Mouse (Mus musculus) hindbrain, embryonic 13.5 days (tissue): ENCODE data around the gene Fam53b. TPM values are rescaled to one million over a fixed set of nuclear protein-coding genes. Genes with fewer than 3 reads are reported as not detected.

Experiments
- ATAC-seq: fragments of 200-750 bp; cut with Nextera tagmentation; 2 replicates; pipeline ENCODE4 v1.8.0; 2017; ENCODE audit warnings: moderate TSS enrichment; ENCODE audit not compliant: low FRiP score
- H3K27ac ChIP-seq: fragments of 300-500 bp; sonication (generic); 2 replicates; pipeline ENCODE4 v1.5.1; 2015; ENCODE audit warnings: inconsistent platforms, mild to moderate bottlenecking, moderate library complexity
- H3K27me3 ChIP-seq: fragments of 300-500 bp; sonication (generic); 2 replicates; pipeline ENCODE4 v1.6.1; 2015; ENCODE audit warnings: mild to moderate bottlenecking, inconsistent platforms
- H3K36me3 ChIP-seq: fragments of 300-500 bp; sonication (generic); 2 replicates; pipeline ENCODE4 v1.6.1; 2015; ENCODE audit warnings: mild to moderate bottlenecking, inconsistent platforms
- H3K4me1 ChIP-seq: fragments of 300-500 bp; sonication (generic); replicated peaks from 2 replicates; pipeline ENCODE4 v1.6.1; 2015; ENCODE audit warnings: inconsistent platforms
- H3K4me2 ChIP-seq: fragments of 300-500 bp; sonication (generic); 2 replicates; pipeline ENCODE4 v1.6.1; 2015; ENCODE audit warnings: inconsistent platforms, mild to moderate bottlenecking, moderate library complexity
- H3K4me3 ChIP-seq: fragments of 300-500 bp; sonication (generic); 2 replicates; pipeline ENCODE4 v1.5.1; 2015; ENCODE audit warnings: mild to moderate bottlenecking, inconsistent platforms
- H3K9ac ChIP-seq: fragments of 300-500 bp; sonication (generic); 2 replicates; pipeline ENCODE4 v1.6.1; 2015; ENCODE audit warnings: mild to moderate bottlenecking, inconsistent platforms
- H3K9me3 ChIP-seq: fragments of 300-500 bp; sonication (generic); 2 replicates; pipeline ENCODE4 v1.6.1; 2016; ENCODE audit warnings: inconsistent platforms
- WGBS: fragments of 180-500 bp; shearing (Covaris S2); methylation state at CpG from one replicate; pipeline ENCODE4 v1.1.7; 2015; 5-methylcytosine and 5-hydroxymethylcytosine counted together
- polyA plus RNA-seq: library from polyadenylated mRNA; unstranded; fragments of >200 nt; fragmentation: Nextera tagmentation; extraction: Ambion mirVana; gene quantifications from 2 replicates; pipeline ENCODE4 v1.2.1, GENCODE M21; 2015

The Fam53b gene
- polyA plus RNA-seq, 1 experiment from 2014 or later, result 19.3 TPM

DNA sequence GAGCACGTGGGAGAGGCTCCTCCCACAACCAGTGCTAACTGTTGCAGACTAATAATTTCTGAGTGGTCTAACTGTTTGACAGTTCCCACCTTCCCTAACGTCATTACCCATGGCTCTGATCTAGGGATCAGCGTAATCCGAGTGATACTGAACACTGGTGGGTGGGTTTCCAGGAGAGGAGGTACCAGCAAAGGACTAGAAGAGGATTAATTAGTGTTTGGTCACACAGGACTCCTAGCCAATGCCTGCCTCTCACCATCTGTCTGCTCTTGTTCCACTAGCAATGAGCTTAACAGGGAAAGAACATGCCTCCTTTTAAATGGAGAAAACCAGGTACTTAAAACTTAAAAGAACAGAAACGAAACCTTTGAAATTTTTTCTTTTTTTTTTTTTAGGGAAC lies 54.8 kb downstream of the Fam53b start:
- Histone ChIP-seq H3K4me3 (no peak overlapping the region), H3K9ac (no peak overlapping the region), H3K27me3 (no peaks in the 10 kb centered on the region), H3K27ac (no peak overlapping the region), H3K9me3 (no peaks in the 10 kb centered on the region), H3K4me2 (no peak overlapping the region), H3K4me1 (peaks cover 29% of the 10 kb centered on the region), H3K36me3 (peaks cover 37% of the 10 kb centered on the region)
- ATAC-seq, result no peak
- WGBS, result 78% methylated on average over 5 of the region's 5 CpGs

DNA sequence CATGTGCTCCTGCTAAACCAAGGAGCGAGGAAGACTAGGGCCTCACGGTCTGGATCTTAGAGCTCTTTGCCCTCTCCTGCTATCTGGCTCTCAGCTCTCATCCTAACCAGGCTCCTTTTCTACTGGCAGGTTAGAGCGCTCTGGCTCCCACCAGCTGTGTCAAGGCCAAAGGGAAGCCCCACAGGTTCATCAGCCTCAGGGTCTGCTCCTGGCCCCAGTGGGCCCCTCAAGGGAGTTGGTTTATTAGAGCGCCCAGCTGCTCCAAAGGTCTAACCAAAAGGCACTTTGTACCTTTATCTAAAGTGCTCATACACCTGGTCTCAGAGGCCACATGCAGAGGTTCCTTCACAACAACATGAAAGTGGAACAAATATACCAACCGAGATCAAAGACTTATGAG lies 57.4 kb downstream of the Fam53b start:
- ATAC-seq, result no peak
- no peak overlapping the region for H3K27ac ChIP-seq
- H3K4me3 ChIP-seq, result no peak overlapping the region
- no peak overlapping the region for H3K4me2 ChIP-seq
- H3K9me3 ChIP-seq, result no peaks in the 10 kb centered on the region
- no peaks in the 10 kb centered on the region for H3K27me3 ChIP-seq
- WGBS, result 94% methylated on average over 5 of the region's 5 CpGs
- peaks cover 48% of the 10 kb centered on the region for H3K4me1 ChIP-seq
- H3K9ac ChIP-seq, result no peak overlapping the region
- H3K36me3 ChIP-seq, result peaks cover 34% of the 10 kb centered on the region

DNA sequence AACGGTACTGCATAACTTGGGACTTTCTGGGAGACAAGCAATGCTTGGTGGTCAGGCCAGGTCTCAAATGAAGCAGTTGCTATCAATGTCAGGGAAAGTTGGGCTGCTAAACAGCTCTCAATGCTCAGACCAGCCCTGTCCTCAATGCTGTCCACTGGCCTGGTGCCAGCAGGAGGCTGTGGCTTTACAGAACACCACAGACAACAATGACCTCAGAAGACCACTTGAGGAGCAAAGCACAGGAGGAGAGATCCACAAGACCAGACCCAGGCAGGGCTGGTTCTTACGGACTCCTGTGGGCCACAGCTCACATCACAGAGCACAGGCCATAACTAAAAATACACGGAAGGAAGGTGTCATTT lies 59.3 kb downstream of the Fam53b start:
- Histone ChIP-seq H3K4me1 (peaks cover 44% of the 10 kb centered on the region), H3K9me3 (no peaks in the 10 kb centered on the region), H3K4me3 (no peak overlapping the region), H3K27me3 (no peaks in the 10 kb centered on the region), H3K27ac (peak overlapping the region; percentile 73), H3K9ac (no peak overlapping the region), H3K4me2 (no peak overlapping the region), H3K36me3 (peaks cover 26% of the 10 kb centered on the region)
- whole genome bisulfite sequencing, result 74% methylated on average over 3 of the region's 3 CpGs
- ATAC-seq, result no peak

DNA sequence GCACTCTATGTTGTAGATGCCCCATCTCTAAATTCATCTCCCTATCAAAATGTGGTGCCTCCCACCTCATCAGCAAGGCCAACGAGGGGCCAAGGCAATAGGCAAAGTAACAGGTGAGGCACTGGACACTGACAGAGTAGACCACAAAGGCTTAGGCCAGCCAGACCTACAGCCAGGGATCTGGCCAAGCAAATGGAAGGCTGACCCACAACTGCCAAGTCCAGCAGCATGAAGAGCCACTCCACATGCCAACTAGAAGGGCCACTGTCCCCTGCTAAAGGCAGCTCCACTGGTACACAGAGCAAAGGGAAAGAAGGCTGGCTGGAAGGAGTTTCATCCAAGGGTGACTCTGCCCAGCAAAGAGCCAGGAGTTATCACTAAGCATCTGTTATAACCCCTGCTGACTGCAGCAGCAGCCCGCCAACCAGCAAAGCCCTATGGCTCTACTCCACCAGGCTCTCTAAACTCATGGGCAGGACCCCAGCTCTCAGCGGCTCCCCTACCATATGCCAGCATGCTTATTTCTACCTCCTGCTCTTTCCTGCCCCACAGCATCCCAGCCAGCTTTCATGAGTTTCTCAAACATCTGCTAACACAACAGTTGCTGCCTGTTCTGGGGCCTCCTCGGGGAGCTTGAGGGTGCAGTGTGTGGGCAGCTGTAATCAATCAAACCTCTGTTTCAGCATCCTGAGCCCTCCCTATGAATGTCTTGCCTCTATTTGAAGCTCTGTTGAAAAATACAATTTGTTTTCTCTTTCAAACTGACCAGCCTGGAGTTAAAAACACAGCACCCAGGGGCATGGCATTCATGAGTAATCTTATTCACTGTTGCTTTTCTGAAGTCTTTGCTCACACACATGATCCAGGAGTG lies 59.9 kb downstream of the Fam53b start:
- H3K9ac ChIP-seq, result no peak overlapping the region
- H3K4me1 ChIP-seq, result peaks cover 43% of the 10 kb centered on the region
- H3K4me3 ChIP-seq, result no peak overlapping the region
- H3K27ac ChIP-seq, result peak overlapping the region; percentile 73
- H3K4me2 ChIP-seq, result no peak overlapping the region
- peak; percentile 61; the same call in 1 of the 2 replicates for ATAC-seq
- no peaks in the 10 kb centered on the region for H3K27me3 ChIP-seq
- H3K9me3 ChIP-seq, result no peaks in the 10 kb centered on the region
- H3K36me3 ChIP-seq, result peaks cover 19% of the 10 kb centered on the region
- 49% methylated on average over 4 of the region's 4 CpGs for WGBS

DNA sequence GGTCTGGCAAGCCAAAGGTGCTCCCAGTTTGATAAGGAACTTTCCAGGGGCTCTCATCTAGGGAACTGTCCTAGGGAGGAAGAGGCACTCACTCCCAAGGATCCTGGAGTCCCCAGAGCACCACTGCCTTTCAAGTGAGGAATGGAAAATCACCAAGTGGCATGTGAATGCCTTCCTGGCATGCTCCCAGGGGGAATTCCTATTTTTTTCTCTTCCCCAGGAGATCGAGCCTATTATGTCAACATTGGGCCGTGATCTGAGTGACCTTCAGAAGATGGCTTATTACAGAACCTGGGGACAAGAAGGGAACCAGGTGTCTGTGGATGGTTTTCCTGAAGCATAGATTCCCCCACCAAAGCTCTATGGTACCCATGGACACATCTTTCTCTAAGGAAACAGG lies 62.0 kb downstream of the Fam53b start:
- Histone ChIP-seq H3K4me1 (peaks cover 49% of the 10 kb centered on the region), H3K27me3 (no peaks in the 10 kb centered on the region), H3K4me2 (no peak overlapping the region), H3K27ac (no peak overlapping the region), H3K9ac (no peak overlapping the region), H3K4me3 (no peak overlapping the region), H3K36me3 (peaks cover 2% of the 10 kb centered on the region), H3K9me3 (no peaks in the 10 kb centered on the region)
- no peak for ATAC-seq
- WGBS, result 72% methylated on average over 2 of the region's 2 CpGs

DNA sequence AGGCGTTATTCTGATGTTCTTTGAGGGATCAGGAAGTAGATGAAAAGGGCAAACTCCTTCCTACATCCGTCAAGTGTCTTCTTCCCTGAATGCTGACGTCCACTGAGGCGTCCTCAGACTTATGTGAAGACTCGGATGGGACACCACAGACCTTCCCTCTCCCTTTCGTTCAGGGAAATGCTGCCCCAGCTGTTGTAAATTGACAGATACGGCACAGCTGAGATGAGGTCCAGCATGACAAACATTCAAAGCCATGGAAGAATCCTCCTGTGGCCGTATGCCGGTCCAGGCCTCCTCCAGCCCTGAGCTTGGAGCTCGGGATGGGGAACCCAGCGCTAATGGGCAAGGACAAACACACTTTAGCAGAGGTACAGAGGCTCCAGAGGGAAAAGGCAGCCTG lies 64.2 kb downstream of the Fam53b start:
- Histone ChIP-seq H3K27me3 (no peaks in the 10 kb centered on the region), H3K4me1 (peaks cover 33% of the 10 kb centered on the region), H3K4me3 (no peak overlapping the region), H3K36me3 (no peaks in the 10 kb centered on the region; the same call in 1 of the 2 replicates), H3K27ac (no peak overlapping the region), H3K9ac (no peak overlapping the region), H3K4me2 (no peak overlapping the region), H3K9me3 (no peaks in the 10 kb centered on the region)
- no peak for ATAC-seq
- 94% methylated on average over 11 of the region's 11 CpGs for WGBS

DNA sequence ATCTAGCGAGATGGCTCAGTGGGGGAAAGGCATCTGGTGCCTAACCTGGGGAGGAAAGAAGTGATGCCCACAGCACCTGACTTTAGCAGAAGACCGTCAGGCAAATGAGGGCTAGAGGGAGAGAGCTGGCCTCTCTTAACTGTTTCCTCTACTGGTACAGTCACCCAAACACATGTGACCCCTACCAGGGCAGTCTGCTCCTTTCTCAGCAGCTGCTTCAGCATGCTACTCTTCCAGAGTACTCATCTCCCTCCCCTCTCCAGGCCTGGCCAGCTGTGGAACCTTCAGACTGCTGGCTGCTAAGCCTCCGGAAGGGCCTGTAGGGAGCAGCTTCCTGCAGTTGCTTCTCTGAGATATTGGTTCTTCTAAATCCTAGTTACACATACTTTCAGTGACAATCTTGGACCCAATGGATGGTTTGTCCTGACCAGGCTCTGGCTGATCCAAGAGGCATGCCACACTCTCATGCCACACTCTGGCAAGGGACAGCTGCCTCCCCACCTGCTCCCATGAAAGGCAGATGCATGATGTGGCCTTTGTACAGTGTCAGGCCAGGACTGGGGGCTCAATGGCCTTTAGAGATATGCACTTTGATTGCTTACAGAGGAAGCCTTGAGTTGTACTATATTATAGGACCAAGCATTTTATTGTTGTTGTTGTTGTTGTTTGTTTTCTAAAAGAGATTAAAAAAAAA lies 65.5 kb downstream of the Fam53b start:
- Histone ChIP-seq H3K9me3 (no peaks in the 10 kb centered on the region), H3K9ac (no peak overlapping the region), H3K27ac (no peak overlapping the region), H3K4me3 (no peak overlapping the region), H3K4me1 (peaks cover 20% of the 10 kb centered on the region), H3K4me2 (no peak overlapping the region), H3K27me3 (no peaks in the 10 kb centered on the region), H3K36me3 (no peaks in the 10 kb centered on the region; the same call in 1 of the 2 replicates)
- no peak for ATAC-seq
- 94% methylated on average over 3 of the region's 3 CpGs for WGBS

DNA sequence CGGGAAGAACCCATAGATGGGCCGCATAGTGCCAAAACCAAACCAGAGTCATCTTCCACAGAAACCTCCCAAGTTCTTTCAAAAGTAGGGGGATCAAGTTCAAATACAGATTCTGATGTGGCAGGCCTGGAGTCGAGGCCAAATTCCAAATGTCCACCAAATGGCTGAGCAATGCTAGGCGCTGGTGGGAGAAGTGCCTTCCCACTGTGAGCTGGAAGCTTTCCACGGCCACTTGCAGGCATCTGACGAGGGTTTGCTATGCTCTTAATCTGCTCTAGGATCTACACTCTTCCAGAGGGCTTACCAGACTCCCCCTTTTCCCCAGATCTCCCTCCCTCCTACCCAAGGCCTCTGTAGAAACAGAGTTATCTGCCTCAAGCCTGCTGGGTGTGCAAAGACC lies 66.6 kb downstream of the Fam53b start:
- peaks cover 14% of the 10 kb centered on the region; the same call in 1 of the 2 replicates for H3K4me1 ChIP-seq
- no peak for ATAC-seq
- H3K27me3 ChIP-seq, result no peaks in the 10 kb centered on the region
- H3K4me3 ChIP-seq, result no peak overlapping the region
- 87% methylated on average over 6 of the region's 6 CpGs for WGBS
- no peak overlapping the region for H3K27ac ChIP-seq
- no peaks in the 10 kb centered on the region for H3K9me3 ChIP-seq
- H3K9ac ChIP-seq, result no peak overlapping the region
- H3K4me2 ChIP-seq, result no peak overlapping the region
- no peaks in the 10 kb centered on the region; the same call in 1 of the 2 replicates for H3K36me3 ChIP-seq

DNA sequence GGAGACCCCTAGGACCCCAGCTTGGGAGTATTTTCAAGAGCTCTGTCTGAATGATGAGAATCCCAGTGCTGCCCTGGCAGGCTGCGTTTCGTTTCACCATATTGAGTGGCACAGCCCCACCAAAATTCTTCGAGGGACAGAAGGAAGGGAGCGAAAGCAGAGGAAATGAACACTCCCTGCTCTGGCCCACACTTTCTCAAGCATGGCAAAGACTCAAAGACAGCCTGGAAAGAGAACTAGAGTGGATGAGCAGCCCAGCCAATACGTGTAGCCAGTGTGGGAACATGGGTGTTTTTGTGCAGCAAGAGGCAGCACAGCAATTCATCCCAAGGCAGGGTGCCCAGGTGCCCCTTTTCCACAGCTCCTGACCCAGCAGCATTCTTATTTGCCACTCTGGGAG lies 70.8 kb downstream of the Fam53b start:
- Histone ChIP-seq H3K27me3 (no peaks in the 10 kb centered on the region), H3K9me3 (no peaks in the 10 kb centered on the region), H3K9ac (no peak overlapping the region), H3K4me1 (peaks cover 6% of the 10 kb centered on the region; the same call in 1 of the 2 replicates), H3K4me2 (no peak overlapping the region), H3K36me3 (no peaks in the 10 kb centered on the region; the same call in 1 of the 2 replicates), H3K4me3 (no peak overlapping the region), H3K27ac (no peak overlapping the region)
- WGBS, result 90% methylated on average over 5 of the region's 5 CpGs
- ATAC-seq, result no peak

DNA sequence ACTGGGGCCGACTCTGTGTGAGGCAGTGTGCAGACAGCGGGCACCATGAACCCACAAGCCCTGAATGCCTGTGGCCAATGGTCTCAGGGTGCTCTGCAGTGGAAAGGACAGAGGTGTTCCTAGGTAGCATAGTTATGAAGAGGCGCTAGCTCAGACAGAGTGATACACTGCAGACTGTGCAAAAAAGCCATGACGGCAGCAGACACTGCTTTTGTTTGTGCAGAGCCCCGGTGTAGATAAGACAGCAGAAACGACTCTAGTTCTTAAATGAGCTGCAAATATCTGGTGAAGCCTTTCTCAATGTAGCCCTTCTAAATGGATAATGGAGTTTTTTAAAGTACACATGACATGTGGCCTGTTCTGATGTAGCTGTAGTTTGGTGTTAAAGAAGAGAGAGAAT lies 73.9 kb downstream of the Fam53b start:
- no peak for ATAC-seq
- 93% methylated on average over 6 of the region's 6 CpGs for WGBS

DNA sequence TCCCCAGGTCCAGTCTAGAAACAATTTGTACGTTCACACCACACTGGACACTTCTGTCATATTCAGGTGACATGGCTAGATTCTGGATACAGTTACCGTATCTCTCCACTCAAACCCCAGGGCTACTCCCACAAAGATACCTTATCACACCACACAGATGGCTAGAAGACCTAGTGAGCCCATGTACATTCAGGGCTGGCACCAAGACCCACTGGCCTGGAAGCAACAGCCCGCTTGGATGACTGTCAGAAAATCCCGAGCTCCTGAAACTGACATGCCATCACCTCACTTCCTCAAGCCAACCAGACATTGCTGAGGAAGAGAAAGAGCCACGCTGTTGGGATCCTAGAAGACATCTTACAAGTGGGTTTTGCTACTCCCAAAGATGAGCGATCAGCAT lies 74.8 kb downstream of the Fam53b start:
- Histone ChIP-seq H3K9me3 (no peaks in the 10 kb centered on the region), H3K36me3 (no peaks in the 10 kb centered on the region), H3K4me2 (no peak overlapping the region), H3K9ac (no peak overlapping the region), H3K27me3 (no peaks in the 10 kb centered on the region), H3K4me3 (no peak overlapping the region), H3K4me1 (peaks cover 26% of the 10 kb centered on the region), H3K27ac (no peak overlapping the region)
- WGBS, result 95% methylated on average over 6 of the region's 6 CpGs
- no peak for ATAC-seq

More for the DNA sequence above, 73.9 kb downstream of the Fam53b start:
- Histone ChIP-seq H3K9me3 (no peaks in the 10 kb centered on the region), H3K27me3 (no peaks in the 10 kb centered on the region), H3K36me3 (no peaks in the 10 kb centered on the region), H3K27ac (no peak overlapping the region), H3K4me3 (no peak overlapping the region), H3K4me1 (peaks cover 17% of the 10 kb centered on the region), H3K4me2 (no peak overlapping the region), H3K9ac (no peak overlapping the region)

DNA sequence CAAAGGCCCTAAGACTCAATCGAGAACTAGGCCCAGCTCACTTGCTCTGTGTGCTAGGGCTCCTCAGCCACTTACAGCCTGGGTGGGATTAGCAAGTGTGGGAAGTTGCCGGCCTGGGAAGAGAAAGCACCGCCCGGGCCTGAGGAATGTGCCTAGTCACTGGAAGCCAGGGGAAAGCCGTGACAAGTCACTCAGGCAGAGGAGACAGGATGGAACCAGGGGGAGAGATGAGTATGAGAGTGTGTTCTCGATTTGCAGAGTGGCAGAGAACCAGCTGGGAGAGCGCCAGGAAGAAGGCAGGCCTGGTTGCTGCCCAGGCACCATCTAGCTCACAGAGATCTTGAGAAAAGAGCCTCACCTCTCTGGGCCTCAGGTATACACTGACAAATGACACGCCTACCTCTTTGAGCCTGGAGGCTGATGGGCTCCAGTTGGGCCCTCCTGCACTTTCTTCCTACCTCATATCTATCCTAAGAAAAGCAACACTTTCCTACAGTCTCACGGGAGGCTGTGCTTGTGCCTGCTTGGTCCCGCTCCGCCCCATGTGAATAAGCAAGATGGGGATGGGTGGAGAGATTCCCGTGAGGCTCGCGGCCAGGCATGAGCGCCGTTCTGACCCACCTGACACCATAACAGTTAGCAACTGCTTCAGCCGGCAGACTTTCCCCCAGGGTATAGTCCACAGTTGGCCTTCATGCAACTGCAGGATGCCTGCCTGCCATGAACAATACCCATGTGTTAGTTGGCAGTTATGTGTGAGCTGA lies 77.4 kb downstream of the Fam53b start:
- no peaks in the 10 kb centered on the region for H3K9me3 ChIP-seq
- H3K27ac ChIP-seq, result peak overlapping the region; percentile 40
- ATAC-seq, result no peak
- WGBS, result 62% methylated on average over 17 of the region's 17 CpGs
- no peak overlapping the region for H3K9ac ChIP-seq
- H3K4me2 ChIP-seq, result no peak overlapping the region
- peaks cover 52% of the 10 kb centered on the region for H3K4me1 ChIP-seq
- H3K27me3 ChIP-seq, result no peaks in the 10 kb centered on the region
- no peak overlapping the region for H3K4me3 ChIP-seq
- H3K36me3 ChIP-seq, result no peaks in the 10 kb centered on the region
